Mouse (Mus musculus): Measurements from ENCODE around the gene Zfp14. TPM values are rescaled to one million over a fixed set of nuclear protein-coding genes. Genes with fewer than 3 reads are reported as not detected.

The Zfp14 gene
- polyA plus RNA-seq, 1 experiment from 2014 or later = 6.2 TPM

GRCm38 (mm10) chr7:30048126-30048525, 3.1 kb downstream of the Zfp14 start:
- H3K27me3 ChIP-seq (ENCODE audit: control insufficient read depth, insufficient read depth, low read length) = no peaks in the 10 kb centered on the region
- no peak overlapping the region for H3K4me3 ChIP-seq (ENCODE audit: low read depth, low read length)
- H3K4me2 ChIP-seq = no peak overlapping the region
- H3K9me3 ChIP-seq (ENCODE audit: control insufficient read depth, low read length) = no peaks in the 10 kb centered on the region
- H3K27ac ChIP-seq (ENCODE audit: low read depth, low read length) = no peak overlapping the region
- peaks cover 3% of the 10 kb centered on the region; the same call in 1 of the 2 replicates for H3K4me1 ChIP-seq (ENCODE audit: control insufficient read depth, insufficient read depth, low read length)
- no peak for DNase-seq (ENCODE audit: low spot score, missing footprints)
- H3K36me3 ChIP-seq (ENCODE audit: control insufficient read depth, insufficient read depth, low read length) = no peaks in the 10 kb centered on the region; the same call in 1 of the 2 replicates
- WGBS = 93% methylated on average over 4 of the region's 4 CpGs
- no peak for ATAC-seq (ENCODE audit: low FRiP score)
- no peak overlapping the region for H3K9ac ChIP-seq (ENCODE audit: low read length)

GRCm38 (mm10) chr7:30044354-30044753, 6.8 kb downstream of the Zfp14 start:
- H3K9me3 ChIP-seq (ENCODE audit: control insufficient read depth, low read length) = no peaks in the 10 kb centered on the region
- H3K4me3 ChIP-seq (ENCODE audit: low read depth, low read length) = no peak overlapping the region
- H3K4me1 ChIP-seq (ENCODE audit: control insufficient read depth, insufficient read depth, low read length) = no peaks in the 10 kb centered on the region
- no peak for ATAC-seq (ENCODE audit: low FRiP score)
- H3K27ac ChIP-seq (ENCODE audit: low read depth, low read length) = no peak overlapping the region
- H3K36me3 ChIP-seq (ENCODE audit: control insufficient read depth, insufficient read depth, low read length) = no peaks in the 10 kb centered on the region; the same call in 1 of the 2 replicates
- DNase-seq (ENCODE audit: low spot score, missing footprints) = no peak
- H3K9ac ChIP-seq (ENCODE audit: low read length) = no peak overlapping the region
- 62% methylated on average over 9 of the region's 9 CpGs for WGBS
- no peaks in the 10 kb centered on the region for H3K27me3 ChIP-seq (ENCODE audit: control insufficient read depth, insufficient read depth, low read length)
- H3K4me2 ChIP-seq = no peak overlapping the region

GRCm38 (mm10) chr7:30034331-30034730, 16.8 kb downstream of the Zfp14 start:
- Histone ChIP-seq H3K27me3 (ENCODE audit: control insufficient read depth, insufficient read depth, low read length) (no peaks in the 10 kb centered on the region), H3K9me3 (ENCODE audit: control insufficient read depth, low read length) (no peaks in the 10 kb centered on the region), H3K4me1 (ENCODE audit: control insufficient read depth, insufficient read depth, low read length) (no peaks in the 10 kb centered on the region), H3K27ac (ENCODE audit: low read depth, low read length) (no peak overlapping the region), H3K4me3 (ENCODE audit: low read depth, low read length) (no peak overlapping the region), H3K36me3 (ENCODE audit: control insufficient read depth, insufficient read depth, low read length) (peaks cover 3% of the 10 kb centered on the region; the same call in 1 of the 2 replicates), H3K4me2 (no peak overlapping the region), H3K9ac (ENCODE audit: low read length) (no peak overlapping the region)
- WGBS = 95% methylated on average over 12 of the region's 12 CpGs
- ATAC-seq (ENCODE audit: low FRiP score) (no peak), DNase-seq (ENCODE audit: low spot score, missing footprints) (no peak)

GRCm38 (mm10) chr7:30031379-30031778, 19.8 kb downstream of the Zfp14 start:
- H3K4me1 ChIP-seq (ENCODE audit: control insufficient read depth, insufficient read depth, low read length) = no peaks in the 10 kb centered on the region

GRCm38 (mm10) chr7:30030677-30031076, 20.5 kb downstream of the Zfp14 start:
- ATAC-seq (ENCODE audit: low FRiP score) = no peak

More at GRCm38 (mm10) chr7:30031379-30031778, 19.8 kb downstream of the Zfp14 start:
- Histone ChIP-seq H3K36me3 (ENCODE audit: control insufficient read depth, insufficient read depth, low read length) (0 out of 2 replicates have a peak, but pooled peaks cover 2% of the 10 kb centered on the region), H3K4me3 (ENCODE audit: low read depth, low read length) (no peak overlapping the region), H3K4me2 (no peak overlapping the region), H3K9me3 (ENCODE audit: control insufficient read depth, low read length) (no peaks in the 10 kb centered on the region), H3K9ac (ENCODE audit: low read length) (no peak overlapping the region), H3K27me3 (ENCODE audit: control insufficient read depth, insufficient read depth, low read length) (no peaks in the 10 kb centered on the region), H3K27ac (ENCODE audit: low read depth, low read length) (no peak overlapping the region)
- peak; percentile 79 for DNase-seq (ENCODE audit: low spot score, missing footprints)
- ATAC-seq (ENCODE audit: low FRiP score) = no peak
- 83% methylated on average over 3 of the region's 3 CpGs for WGBS

GRCm38 (mm10) chr7:30028572-30028971, 22.6 kb downstream of the Zfp14 start:
- no peak for ATAC-seq (ENCODE audit: low FRiP score)
- Histone ChIP-seq H3K4me2 (no peak overlapping the region), H3K4me3 (ENCODE audit: low read depth, low read length) (no peak overlapping the region), H3K36me3 (ENCODE audit: control insufficient read depth, insufficient read depth, low read length) (peaks cover 9% of the 10 kb centered on the region), H3K27ac (ENCODE audit: low read depth, low read length) (no peak overlapping the region), H3K9ac (ENCODE audit: low read length) (no peak overlapping the region), H3K4me1 (ENCODE audit: control insufficient read depth, insufficient read depth, low read length) (no peaks in the 10 kb centered on the region), H3K27me3 (ENCODE audit: control insufficient read depth, insufficient read depth, low read length) (no peaks in the 10 kb centered on the region), H3K9me3 (ENCODE audit: control insufficient read depth, low read length) (no peaks in the 10 kb centered on the region)
- WGBS = 90% methylated on average over 3 of the region's 3 CpGs
- DNase-seq (ENCODE audit: low spot score, missing footprints) = no peak

More at GRCm38 (mm10) chr7:30030677-30031076, 20.5 kb downstream of the Zfp14 start:
- no peaks in the 10 kb centered on the region for H3K9me3 ChIP-seq (ENCODE audit: control insufficient read depth, low read length)
- H3K27me3 ChIP-seq (ENCODE audit: control insufficient read depth, insufficient read depth, low read length) = no peaks in the 10 kb centered on the region
- peak; percentile 69 for DNase-seq (ENCODE audit: low spot score, missing footprints)
- no peak overlapping the region for H3K4me3 ChIP-seq (ENCODE audit: low read depth, low read length)
- H3K27ac ChIP-seq (ENCODE audit: low read depth, low read length) = no peak overlapping the region
- 29% methylated on average over 6 of the region's 6 CpGs for WGBS
- no peaks in the 10 kb centered on the region for H3K4me1 ChIP-seq (ENCODE audit: control insufficient read depth, insufficient read depth, low read length)
- no peak overlapping the region for H3K4me2 ChIP-seq
- H3K36me3 ChIP-seq (ENCODE audit: control insufficient read depth, insufficient read depth, low read length) = 0 out of 2 replicates have a peak, but pooled peaks cover 2% of the 10 kb centered on the region
- no peak overlapping the region for H3K9ac ChIP-seq (ENCODE audit: low read length)

- Histone ChIP-seq H3K27me3 (ENCODE audit: control insufficient read depth, insufficient read depth, low read length) (no peaks in the 10 kb centered on the region), H3K9ac (ENCODE audit: low read length) (no peak overlapping the region), H3K4me1 (ENCODE audit: control insufficient read depth, insufficient read depth, low read length) (no peaks in the 10 kb centered on the region), H3K36me3 (ENCODE audit: control insufficient read depth, insufficient read depth, low read length) (peaks cover 19% of the 10 kb centered on the region), H3K27ac (ENCODE audit: low read depth, low read length) (no peak overlapping the region), H3K9me3 (ENCODE audit: control insufficient read depth, low read length) (no peaks in the 10 kb centered on the region), H3K4me3 (ENCODE audit: low read depth, low read length) (no peak overlapping the region), H3K4me2 (no peak overlapping the region)
- no peak for ATAC-seq (ENCODE audit: low FRiP score)
- 80% methylated on average over 4 of the region's 4 CpGs for WGBS
- DNase-seq (ENCODE audit: low spot score, missing footprints) = peak; percentile 81
These were observed 23.8 kb downstream of the Zfp14 start for GRCm38 (mm10) chr7:30027331-30027730.

GRCm38 (mm10) chr7:30025358-30025757, 25.8 kb downstream of the Zfp14 start:
- 86% methylated on average over 5 of the region's 5 CpGs for WGBS
- peaks cover 22% of the 10 kb centered on the region for H3K36me3 ChIP-seq (ENCODE audit: control insufficient read depth, insufficient read depth, low read length)
- no peaks in the 10 kb centered on the region for H3K27me3 ChIP-seq (ENCODE audit: control insufficient read depth, insufficient read depth, low read length)
- DNase-seq (ENCODE audit: low spot score, missing footprints) (no peak), ATAC-seq (ENCODE audit: low FRiP score) (no peak)
- H3K9me3 ChIP-seq (ENCODE audit: control insufficient read depth, low read length) = no peaks in the 10 kb centered on the region
- no peaks in the 10 kb centered on the region for H3K4me1 ChIP-seq (ENCODE audit: control insufficient read depth, insufficient read depth, low read length)
- no peak overlapping the region for H3K27ac ChIP-seq (ENCODE audit: low read depth, low read length)
- H3K9ac ChIP-seq (ENCODE audit: low read length) = no peak overlapping the region
- H3K4me3 ChIP-seq (ENCODE audit: low read depth, low read length) = no peak overlapping the region
- H3K4me2 ChIP-seq = no peak overlapping the region

- WGBS = 91% methylated on average over 8 of the region's 8 CpGs
- ATAC-seq (ENCODE audit: low FRiP score) (no peak), DNase-seq (ENCODE audit: low spot score, missing footprints) (no peak)
- H3K4me2 ChIP-seq = no peak overlapping the region
- H3K9ac ChIP-seq (ENCODE audit: low read length) = no peak overlapping the region
- peaks cover 26% of the 10 kb centered on the region for H3K36me3 ChIP-seq (ENCODE audit: control insufficient read depth, insufficient read depth, low read length)
- no peaks in the 10 kb centered on the region for H3K27me3 ChIP-seq (ENCODE audit: control insufficient read depth, insufficient read depth, low read length)
- no peaks in the 10 kb centered on the region for H3K4me1 ChIP-seq (ENCODE audit: control insufficient read depth, insufficient read depth, low read length)
- no peak overlapping the region for H3K4me3 ChIP-seq (ENCODE audit: low read depth, low read length)
- no peak overlapping the region for H3K27ac ChIP-seq (ENCODE audit: low read depth, low read length)
- H3K9me3 ChIP-seq (ENCODE audit: control insufficient read depth, low read length) = no peaks in the 10 kb centered on the region
These were observed 27.4 kb downstream of the Zfp14 start for GRCm38 (mm10) chr7:30023800-30024199.

All from midbrain, embryonic 11.5 days (tissue).